Mouse (Mus musculus) small intestine, adult 2 months (tissue): Measurements from ENCODE around the gene Lamtor2. TPM values are rescaled to one million over a fixed set of nuclear protein-coding genes. Genes with fewer than 3 reads are reported as not detected.

ENCODE experiments used
- H3K27ac ChIP-seq: fragments of 200-500 bp; 2 replicates; pipeline ENCODE4 v1.5.1; 2012; ENCODE audit warnings: low read depth, low read length, control low read depth, inconsistent platforms; ENCODE audit not compliant: insufficient read depth
- H3K27me3 ChIP-seq: fragments of 200-500 bp; 2 replicates; pipeline ENCODE4 v1.6.1; 2012; ENCODE audit warnings: mild to moderate bottlenecking, moderate library complexity, low read length, inconsistent platforms; ENCODE audit not compliant: control insufficient read depth, insufficient read depth
- H3K36me3 ChIP-seq: fragments of 200-500 bp; 2 replicates; pipeline ENCODE4 v1.6.1; 2012; ENCODE audit warnings: mild to moderate bottlenecking, low read length, control low read depth, inconsistent platforms; ENCODE audit not compliant: control insufficient read depth, insufficient read depth
- H3K4me1 ChIP-seq: fragments of 200-500 bp; 2 replicates; pipeline ENCODE4 v1.6.1; 2012; ENCODE audit warnings: low read length, inconsistent platforms, mixed read lengths; ENCODE audit not compliant: control insufficient read depth, insufficient read depth, insufficient read length
- H3K4me3 ChIP-seq: fragments of 200-500 bp; 2 replicates; pipeline ENCODE4 v1.5.1; 2012; ENCODE audit warnings: low read depth, mild to moderate bottlenecking, control low read depth, inconsistent platforms, low read length, moderate library complexity
- CTCF ChIP-seq: fragments of 200-500 bp; IDR thresholded peaks from 2 replicates; pipeline ENCODE4 v1.5.1; 2012; ENCODE audit warnings: low read depth, mild to moderate bottlenecking, control low read depth, inconsistent platforms, low read length, moderate library complexity, mixed read lengths; ENCODE audit not compliant: insufficient replicate concordance, insufficient read length; ENCODE audit errors: extremely low read depth
- POLR2A ChIP-seq: fragments of 200-500 bp; IDR thresholded peaks from 2 replicates; pipeline ENCODE4 v1.6.1; 2012; ENCODE audit warnings: low read depth, mild to moderate bottlenecking, control low read depth, inconsistent platforms, low read length, moderate library complexity
- WGBS: fragments of 180-500 bp; shearing (Covaris S2); methylation state at CpG from one replicate; pipeline ENCODE4 v1.1.7; 2018; 5-methylcytosine and 5-hydroxymethylcytosine counted together
- polyA plus RNA-seq: library from polyadenylated mRNA; depleted of rRNA; stranded (reverse); fragments of >200 nt; gene quantifications from 2 replicates; pipeline ENCODE4 v1.2.3, GENCODE M21; 2012

Lamtor2 gene
- polyA plus RNA-seq, 1 experiment: 167 TPM

- WGBS: 67% methylated on average over 4 of the region's 4 CpGs
- H3K4me1 ChIP-seq: peaks cover 14% of the 10 kb centered on the region
- no peak overlapping the region for H3K4me3 ChIP-seq
- no peak for TF ChIP-seq CTCF
- no peak for TF ChIP-seq POLR2A
- H3K27ac ChIP-seq: no peak overlapping the region
- peaks cover 13% of the 10 kb centered on the region for H3K36me3 ChIP-seq
- no peaks in the 10 kb centered on the region for H3K27me3 ChIP-seq
Measured at GRCm38 (mm10) chr3:88542486-88542885, 10.4 kb downstream of the Lamtor2 start.

GRCm38 (mm10) chr3:88541622-88542401 lies 11.1 kb downstream of the Lamtor2 start:
- H3K27me3 ChIP-seq: no peaks in the 10 kb centered on the region
- H3K36me3 ChIP-seq: peaks cover 13% of the 10 kb centered on the region
- no peak overlapping the region for H3K27ac ChIP-seq
- H3K4me1 ChIP-seq: peaks cover 12% of the 10 kb centered on the region
- no peak overlapping the region for H3K4me3 ChIP-seq
- WGBS: 83% methylated on average over 7 of the region's 7 CpGs
- TF ChIP-seq POLR2A: no peak
- no peak for TF ChIP-seq CTCF

DNA sequence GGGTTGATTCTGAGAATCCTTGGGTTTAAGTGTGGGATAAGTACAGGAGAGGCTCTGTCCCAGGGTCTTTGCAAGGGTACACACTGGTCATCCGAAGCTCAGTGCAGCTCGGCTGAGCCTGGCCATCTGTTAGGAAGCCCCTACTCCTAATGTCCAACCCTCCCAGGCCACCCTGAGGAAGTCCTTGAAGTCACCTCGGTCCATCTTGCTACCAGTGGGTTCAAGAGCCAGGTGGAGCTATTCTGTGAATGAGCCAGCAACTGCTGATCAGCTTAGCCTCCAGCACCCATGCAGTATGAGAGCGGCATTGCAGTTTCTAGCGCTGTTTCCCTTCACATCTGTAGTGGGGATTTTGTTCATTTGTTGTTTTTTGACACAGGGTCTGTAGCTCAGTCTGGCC lies 12.8 kb downstream of the Lamtor2 start:
- Histone ChIP-seq H3K27ac (no peak overlapping the region), H3K4me3 (no peak overlapping the region), H3K4me1 (peaks cover 14% of the 10 kb centered on the region), H3K36me3 (peaks cover 13% of the 10 kb centered on the region), H3K27me3 (no peaks in the 10 kb centered on the region)
- TF ChIP-seq POLR2A (no peak), CTCF (no peak)
- WGBS: 76% methylated on average over 5 of the region's 5 CpGs

DNA sequence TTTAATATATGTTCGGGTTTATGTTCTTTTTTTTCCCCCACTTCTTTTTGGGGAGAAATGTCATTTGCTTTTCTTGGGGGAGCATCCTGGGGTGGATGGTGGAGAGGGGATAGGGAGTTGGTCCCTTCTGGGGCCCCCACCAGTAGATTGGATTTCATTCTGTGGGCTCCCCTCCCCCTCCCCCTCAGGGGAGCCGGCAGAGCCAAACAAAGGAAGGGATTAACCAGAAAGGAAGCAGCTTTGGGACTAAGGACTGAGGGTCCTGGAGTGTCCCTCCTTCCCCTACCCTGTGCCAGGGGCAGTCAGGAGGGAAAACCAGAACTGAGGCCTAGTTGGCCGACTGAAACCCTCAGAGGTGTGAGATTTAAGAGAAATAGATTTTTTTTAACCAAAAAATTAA lies 13.5 kb downstream of the Lamtor2 start:
- H3K4me1 ChIP-seq: peaks cover 12% of the 10 kb centered on the region
- no peaks in the 10 kb centered on the region for H3K27me3 ChIP-seq
- peaks cover 13% of the 10 kb centered on the region for H3K36me3 ChIP-seq
- H3K4me3 ChIP-seq: no peak overlapping the region
- TF ChIP-seq CTCF: no peak
- no peak for TF ChIP-seq POLR2A
- 62% methylated on average over 3 of the region's 3 CpGs for WGBS
- H3K27ac ChIP-seq: no peak overlapping the region

- Histone ChIP-seq H3K27me3 (no peaks in the 10 kb centered on the region), H3K4me1 (peaks cover 12% of the 10 kb centered on the region), H3K4me3 (no peak overlapping the region), H3K36me3 (peaks cover 13% of the 10 kb centered on the region), H3K27ac (no peak overlapping the region)
- 87% methylated on average over 9 of the region's 9 CpGs for WGBS
- no peak for TF ChIP-seq POLR2A
- no peak for TF ChIP-seq CTCF
Measured at GRCm38 (mm10) chr3:88538271-88539145, 14.4 kb downstream of the Lamtor2 start.

- WGBS: 84% methylated on average over 6 of the region's 6 CpGs
- 0 out of 2 replicates have a peak, but pooled peaks cover 5% of the 10 kb centered on the region for H3K27me3 ChIP-seq
- H3K27ac ChIP-seq: no peak overlapping the region
- peaks cover 14% of the 10 kb centered on the region for H3K4me1 ChIP-seq
- TF ChIP-seq CTCF: no peak
- no peak for TF ChIP-seq POLR2A
- peaks cover 6% of the 10 kb centered on the region for H3K36me3 ChIP-seq
- peak overlapping the region; percentile 59 for H3K4me3 ChIP-seq
Measured at GRCm38 (mm10) chr3:88537146-88537545, 15.7 kb downstream of the Lamtor2 start.
